In genomic region chr13:56266435-56266834, GRCm38 (mm10) we compare ENCODE assay signal across 9 mouse cellular contexts. TPM values are rescaled to one million over a fixed set of nuclear protein-coding genes. Genes with fewer than 3 reads are reported as not detected.
DNase-seq lines count a peak whose midpoint lies in the region; ATAC-seq lines count a peak whose summit lies in the region.
"Had no signal": no experiment of that assay in that cellular context is flagged by ENCODE, and none has a peak within 500 bp of the region (broad histone marks: within the 10 kb centered on the region; RNA-seq: fewer than 3 reads in every experiment).

No protein-coding gene starts in this region.

- no peaks in the 10 kb centered on the region for H3K4me1 ChIP-seq in heart, embryonic 12.5 days (replicated peaks)
- no peaks in the 10 kb centered on the region for H3K4me1 ChIP-seq in embryonic facial prominence, embryonic 14.5 days (ENCODE audit: control insufficient read depth, insufficient read depth, low read length)
- no peaks in the 10 kb centered on the region for H3K4me1 ChIP-seq in intestine, embryonic 15.5 days (replicated peaks)

- H3K4me2 ChIP-seq in heart, embryonic 12.5 days = no peak overlapping the region
- H3K4me2 ChIP-seq in embryonic facial prominence, embryonic 14.5 days (ENCODE audit: low read depth, low read length) = no peak overlapping the region
- H3K4me2 ChIP-seq in intestine, embryonic 15.5 days (replicated peaks) = no peak overlapping the region

- no peak overlapping the region for H3K27ac ChIP-seq in heart, embryonic 12.5 days (ENCODE audit: poor library complexity, severe bottlenecking)
- H3K27ac ChIP-seq in embryonic facial prominence, embryonic 14.5 days (replicated peaks; ENCODE audit: low read depth, low read length) = no peak overlapping the region
- H3K27ac ChIP-seq in intestine, embryonic 15.5 days = no peak overlapping the region

- peaks cover 4% of the 10 kb centered on the region for H3K9me3 ChIP-seq in heart, embryonic 12.5 days (replicated peaks)
- H3K9me3 ChIP-seq in embryonic facial prominence, embryonic 14.5 days (ENCODE audit: control insufficient read depth, low read length) = peaks cover 4% of the 10 kb centered on the region
- H3K9me3 ChIP-seq in intestine, embryonic 15.5 days = no peaks in the 10 kb centered on the region

- peaks cover 70% of the 10 kb centered on the region for H3K27me3 ChIP-seq in heart, embryonic 12.5 days (replicated peaks)
- H3K27me3 ChIP-seq in embryonic facial prominence, embryonic 14.5 days (replicated peaks; ENCODE audit: control insufficient read depth, insufficient read depth, low read length) = peaks cover 24% of the 10 kb centered on the region
- peaks cover 31% of the 10 kb centered on the region for H3K27me3 ChIP-seq in intestine, embryonic 15.5 days (replicated peaks)

- H3K4me3 ChIP-seq in heart, embryonic 12.5 days = no peak overlapping the region
- no peak overlapping the region for H3K4me3 ChIP-seq in embryonic facial prominence, embryonic 14.5 days (ENCODE audit: low read depth, low read length)
- H3K4me3 ChIP-seq in intestine, embryonic 15.5 days (replicated peaks) = no peak overlapping the region

- peak; percentile 8 to 37 for DNase-seq in heart, postnatal 14 days
- DNase-seq in urinary bladder, postnatal 25 days (ENCODE audit: low spot score) = peak; percentile 22
- DNase-seq in urinary bladder, adult 2 months (ENCODE audit: low spot score) = no peak
- peak; percentile 63 for DNase-seq in embryonic facial prominence, embryonic 14.5 days (ENCODE audit: low spot score)
- peak; percentile 46 for DNase-seq in lung, postnatal 36 days
- DNase-seq in ovary, postnatal 14 days (ENCODE audit: low spot score) = no peak

- intact Hi-C loops in heart, postnatal 14 days (cut with DNase I) = loop anchor here (1.0 kb wide), 1 partner anchor 69 kb away; no protein-coding TSS in a partner anchor

- WGBS in heart, embryonic 12.5 days = 31% methylated on average over 8 of the region's 8 CpGs
- 31% methylated on average over 8 of the region's 8 CpGs for WGBS in embryonic facial prominence, embryonic 14.5 days
- 35% methylated on average over 8 of the region's 8 CpGs for WGBS in intestine, embryonic 15.5 days

- no peak overlapping the region for H3K9ac ChIP-seq in heart, embryonic 12.5 days
- H3K9ac ChIP-seq in embryonic facial prominence, embryonic 14.5 days (ENCODE audit: low read depth, low read length) = no peak overlapping the region
- H3K9ac ChIP-seq in intestine, embryonic 15.5 days = no peak overlapping the region

- H3K36me3 ChIP-seq in heart, embryonic 12.5 days = no peaks in the 10 kb centered on the region
- H3K36me3 ChIP-seq in embryonic facial prominence, embryonic 14.5 days (ENCODE audit: control insufficient read depth, insufficient read depth, low read length) = no peaks in the 10 kb centered on the region
- H3K36me3 ChIP-seq in intestine, embryonic 15.5 days = no peaks in the 10 kb centered on the region

- ATAC-seq in heart, embryonic 12.5 days (ENCODE audit: insufficient number of reproducible peaks, low FRiP score) = no peak
- no peak for ATAC-seq in embryonic facial prominence, embryonic 14.5 days (ENCODE audit: low read depth)
- ATAC-seq in intestine, embryonic 15.5 days = no peak

RNA-seq across cellular contexts. Expression of gene Neurog1, which starts 14.5 kb away (rescaled TPM):
- not detected for total RNA-seq in heart, postnatal 14 days (2021)
- polyA plus RNA-seq in heart, embryonic 12.5 days (2016; fragmentation: Nextera tagmentation; extraction: Ambion mirVana) = not detected in 2 replicates
- not detected in 2 replicates for polyA plus RNA-seq in urinary bladder, adult 2 months (2012; rRNA removed)
- polyA plus RNA-seq in embryonic facial prominence, embryonic 14.5 days (2014; fragmentation: Nextera tagmentation; extraction: Ambion mirVana) = 1.7 and 2.2 TPM in 2 replicates
- polyA plus RNA-seq in intestine, embryonic 15.5 days (2015; fragmentation: Nextera tagmentation; extraction: Ambion mirVana) = not detected in 2 replicates
- polyA plus RNA-seq: spleen, adult 2 months had no signal

RNA-seq across cellular contexts. Expression of gene Cxcl14, which starts 29.9 kb away (rescaled TPM):
- under 1 TPM; 0.27 to 0.57 TPM for total RNA-seq in heart, postnatal 14 days (2021)
- polyA plus RNA-seq in heart, embryonic 12.5 days (2016; fragmentation: Nextera tagmentation; extraction: Ambion mirVana) = 1.4 and 1.6 TPM in 2 replicates
- polyA plus RNA-seq in urinary bladder, adult 2 months (2012; rRNA removed) = 329 and 402 TPM in 2 replicates
- 126 and 202 TPM in 2 replicates for polyA plus RNA-seq in embryonic facial prominence, embryonic 14.5 days (2014; fragmentation: Nextera tagmentation; extraction: Ambion mirVana)
- polyA plus RNA-seq in intestine, embryonic 15.5 days (2015; fragmentation: Nextera tagmentation; extraction: Ambion mirVana) = 7.9 and 9.9 TPM in 2 replicates

Comparison
In these comparisons a context has a peak if more than half of its experiments do, and no peak if none do; other contexts are left out.
1. DNase-seq: peak in heart, postnatal 14 days (2 of 2), urinary bladder, postnatal 25 days (single experiment), embryonic facial prominence, embryonic 14.5 days (single experiment) and lung, postnatal 36 days (single experiment); none in urinary bladder, adult 2 months (single experiment) and ovary, postnatal 14 days (single experiment).
2. RNA of gene Cxcl14, which starts 29.9 kb away (polyA plus RNA-seq): 329 to 402 TPM in urinary bladder, adult 2 months and 126 to 202 TPM in embryonic facial prominence, embryonic 14.5 days; 7.9 to 9.9 TPM in intestine, embryonic 15.5 days and 1.4 to 1.6 TPM in heart, embryonic 12.5 days; every median in the first group is over 10 times any median in the second.